Mouse (Mus musculus) lung, postnatal 0 days (tissue): ENCODE results near the gene Klre1.

ENCODE experiments used
- CTCF ChIP-seq: IDR thresholded peaks from 2 replicates; pipeline ENCODE4 v1.5.1; 2016; ENCODE audit warnings: antibody characterized with exemption, mild to moderate bottlenecking
- EP300 ChIP-seq: IDR thresholded peaks from 2 replicates; pipeline ENCODE4 v1.6.1; 2016; ENCODE audit warnings: antibody characterized with exemption, mild to moderate bottlenecking, control low read depth

DNA sequence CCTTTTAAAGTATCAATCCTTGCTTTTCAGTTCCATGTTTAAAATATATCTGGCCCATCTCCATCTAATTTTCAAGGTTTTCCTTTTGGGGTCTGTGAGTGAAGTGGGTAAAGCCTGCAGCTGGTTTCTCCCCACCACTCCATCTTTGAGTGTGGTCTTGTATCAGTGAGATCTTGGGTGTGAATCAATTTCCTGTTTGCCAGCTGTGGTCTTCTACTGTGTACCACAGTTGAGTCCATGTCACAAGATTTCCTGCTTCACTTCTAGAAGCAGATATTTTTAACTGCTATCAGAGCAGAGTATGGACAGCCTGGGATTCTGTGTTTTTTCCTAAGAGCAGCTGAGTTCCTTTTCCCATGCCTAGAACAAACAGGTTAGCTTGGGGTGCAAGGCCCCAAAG lies 30.7 kb downstream of the Klre1 start:
- no peak for TF ChIP-seq EP300
- no peak for TF ChIP-seq CTCF
